Mouse (Mus musculus): Measurements from ENCODE around the gene Nprl2. TPM values are rescaled to one million over a fixed set of nuclear protein-coding genes. Genes with fewer than 3 reads are reported as not detected.

Gene Nprl2
- polyA plus RNA-seq, 1 experiment = 31.3 TPM

DNA sequence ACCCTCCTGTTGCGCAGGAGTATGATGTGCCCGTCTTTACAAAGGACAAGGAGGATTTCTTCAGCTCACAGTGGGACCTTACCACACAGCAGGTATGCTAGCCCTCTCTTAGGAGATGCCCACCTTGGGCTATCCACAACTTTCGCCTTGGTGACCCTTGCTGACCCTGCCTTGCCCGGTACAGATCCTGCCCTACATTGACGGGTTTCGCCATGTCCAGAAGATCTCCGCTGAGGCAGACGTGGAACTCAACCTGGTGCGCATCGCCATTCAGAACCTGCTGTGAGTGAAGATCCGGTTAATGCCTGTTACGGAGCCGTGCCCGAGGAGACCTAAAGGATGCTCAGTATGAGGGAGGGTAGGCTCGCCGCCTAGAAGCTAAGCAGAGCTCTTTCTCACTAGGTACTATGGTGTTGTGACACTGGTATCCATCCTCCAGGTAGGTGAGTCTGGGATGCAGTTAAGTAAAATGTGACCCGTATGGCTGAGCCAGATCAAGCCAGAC, 2.2 kb downstream of the Nprl2 start:
- Histone ChIP-seq H3K4me3 (replicated peaks; ENCODE audit: extremely low read depth, low read depth, low read length) (no peak overlapping the region), H3K4me1 (ENCODE audit: control insufficient read depth, insufficient read depth, low read length) (peaks cover 9% of the 10 kb centered on the region; the same call in 1 of the 2 replicates)
- TF ChIP-seq CTCF (IDR thresholded peaks at IDR 0.05; ENCODE audit: insufficient read depth, low read length) (no peak), POLR2A (IDR thresholded peaks at IDR 0.05; ENCODE audit: borderline replicate concordance, extremely low read depth, low read depth, low read length) (no peak)
- DNase-seq = no peak
- WGBS = 94% methylated on average over 17 of the region's 17 CpGs

DNA sequence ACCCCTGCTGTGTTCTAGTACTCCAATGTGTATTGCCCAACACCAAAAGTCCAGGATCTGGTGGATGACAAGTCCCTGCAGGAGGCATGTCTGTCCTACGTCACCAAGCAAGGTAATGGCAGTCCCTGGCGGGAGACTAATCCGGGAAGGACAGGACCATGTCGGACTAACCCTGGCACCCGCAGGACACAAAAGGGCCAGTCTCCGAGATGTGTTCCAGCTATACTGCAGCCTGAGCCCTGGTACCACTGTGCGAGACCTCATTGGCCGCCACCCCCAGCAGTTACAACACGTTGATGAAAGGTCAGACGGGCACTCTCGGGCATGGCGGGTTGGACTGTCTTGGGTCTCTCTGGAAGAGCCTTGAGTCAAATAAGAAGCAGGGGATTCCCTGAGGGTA, 2.7 kb downstream of the Nprl2 start:
- TF ChIP-seq POLR2A (IDR thresholded peaks at IDR 0.05; ENCODE audit: borderline replicate concordance, extremely low read depth, low read depth, low read length) (no peak), CTCF (IDR thresholded peaks at IDR 0.05; ENCODE audit: insufficient read depth, low read length) (no peak)
- Histone ChIP-seq H3K4me3 (replicated peaks; ENCODE audit: extremely low read depth, low read depth, low read length) (no peak overlapping the region), H3K4me1 (ENCODE audit: control insufficient read depth, insufficient read depth, low read length) (peaks cover 9% of the 10 kb centered on the region; the same call in 1 of the 2 replicates)
- WGBS = 92% methylated on average over 12 of the region's 12 CpGs
- no peak for DNase-seq

DNA sequence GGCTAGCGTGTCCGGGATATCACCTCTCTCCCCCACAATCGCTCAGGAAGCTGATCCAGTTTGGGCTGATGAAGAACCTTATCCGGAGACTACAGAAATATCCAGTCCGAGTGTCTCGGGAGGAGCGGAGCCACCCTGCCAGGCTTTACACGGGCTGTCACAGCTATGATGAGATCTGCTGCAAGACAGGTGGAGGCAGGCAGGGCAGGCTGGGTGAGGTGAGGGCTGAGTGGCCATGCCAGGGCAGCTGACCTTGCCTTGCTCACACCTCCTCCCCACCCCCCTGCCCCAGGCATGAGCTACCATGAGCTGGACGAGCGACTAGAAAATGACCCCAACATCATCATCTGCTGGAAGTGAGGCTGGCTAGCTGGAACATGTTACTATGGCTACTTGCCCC, 3.2 kb downstream of the Nprl2 start:
- 84% methylated on average over 10 of the region's 10 CpGs for WGBS
- Histone ChIP-seq H3K4me1 (ENCODE audit: control insufficient read depth, insufficient read depth, low read length) (peaks cover 9% of the 10 kb centered on the region; the same call in 1 of the 2 replicates), H3K4me3 (replicated peaks; ENCODE audit: extremely low read depth, low read depth, low read length) (no peak overlapping the region)
- DNase-seq = no peak
- TF ChIP-seq CTCF (IDR thresholded peaks at IDR 0.05; ENCODE audit: insufficient read depth, low read length) (no peak), POLR2A (IDR thresholded peaks at IDR 0.05; ENCODE audit: borderline replicate concordance, extremely low read depth, low read depth, low read length) (no peak)

DNA sequence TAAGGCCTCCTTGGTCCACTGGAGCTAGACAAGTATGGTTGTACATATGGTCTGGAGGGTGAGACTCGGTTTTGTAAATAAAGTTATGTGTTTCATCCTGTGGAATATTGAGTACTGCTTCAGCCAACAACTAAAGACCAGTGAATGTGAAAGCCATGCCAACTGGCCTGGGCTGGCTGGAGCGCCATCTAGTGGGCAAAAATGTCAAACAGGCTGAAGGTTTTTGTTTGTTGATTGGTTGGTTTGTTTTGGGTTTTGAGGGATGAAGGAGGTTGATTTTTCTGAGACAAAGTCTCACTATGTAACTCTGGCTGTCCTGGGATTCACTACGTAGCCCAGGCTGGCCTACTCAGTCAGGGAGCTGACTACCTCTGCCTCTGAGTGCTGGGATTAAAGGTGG, 3.6 kb downstream of the Nprl2 start:
- peak; percentile 72 for DNase-seq
- TF ChIP-seq CTCF (IDR thresholded peaks at IDR 0.05; ENCODE audit: insufficient read depth, low read length) (peak; percentile 87), POLR2A (IDR thresholded peaks at IDR 0.05; ENCODE audit: borderline replicate concordance, extremely low read depth, low read depth, low read length) (no peak)
- Histone ChIP-seq H3K4me1 (ENCODE audit: control insufficient read depth, insufficient read depth, low read length) (peaks cover 10% of the 10 kb centered on the region), H3K4me3 (replicated peaks; ENCODE audit: extremely low read depth, low read depth, low read length) (no peak overlapping the region)
- 12% methylated on average over 3 of the region's 3 CpGs for WGBS

DNA sequence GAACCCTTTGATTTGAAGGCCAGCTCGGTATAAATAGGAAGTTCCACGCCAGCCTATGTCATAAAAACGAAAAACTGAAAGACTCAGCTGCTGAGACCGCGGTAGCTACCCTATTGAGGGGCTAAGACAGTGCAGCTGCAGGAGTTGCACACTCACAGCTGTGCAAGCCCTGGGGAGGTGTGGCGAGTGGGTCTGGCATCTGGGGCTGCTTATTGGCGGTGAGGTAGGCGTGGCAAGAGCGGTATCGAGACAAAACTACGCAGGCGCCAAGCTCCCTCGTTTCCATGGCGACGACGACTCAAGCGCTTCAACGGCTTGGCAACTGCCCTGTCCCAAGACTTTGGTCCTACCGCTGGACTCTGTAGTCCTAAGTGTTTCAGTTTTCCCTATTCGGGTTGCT, 5.0 kb downstream of the Nprl2 start, which contains the start of gene Zmynd10:
TSS of gene Zmynd10 (plus strand) at position 273 of the 400 bp plus-strand sequence.
- WGBS = 9% methylated on average over 20 of the region's 20 CpGs
- no peak for TF ChIP-seq POLR2A (IDR thresholded peaks at IDR 0.05; ENCODE audit: borderline replicate concordance, extremely low read depth, low read depth, low read length)
- TF ChIP-seq CTCF (IDR thresholded peaks at IDR 0.05; ENCODE audit: insufficient read depth, low read length) = no peak
- H3K4me3 ChIP-seq (replicated peaks; ENCODE audit: extremely low read depth, low read depth, low read length) = no peak within 1 kb of the TSS
- H3K4me1 ChIP-seq (ENCODE audit: control insufficient read depth, insufficient read depth, low read length) = peaks cover 18% of the 10 kb centered on the region
- DNase-seq = peak; percentile 82

DNA sequence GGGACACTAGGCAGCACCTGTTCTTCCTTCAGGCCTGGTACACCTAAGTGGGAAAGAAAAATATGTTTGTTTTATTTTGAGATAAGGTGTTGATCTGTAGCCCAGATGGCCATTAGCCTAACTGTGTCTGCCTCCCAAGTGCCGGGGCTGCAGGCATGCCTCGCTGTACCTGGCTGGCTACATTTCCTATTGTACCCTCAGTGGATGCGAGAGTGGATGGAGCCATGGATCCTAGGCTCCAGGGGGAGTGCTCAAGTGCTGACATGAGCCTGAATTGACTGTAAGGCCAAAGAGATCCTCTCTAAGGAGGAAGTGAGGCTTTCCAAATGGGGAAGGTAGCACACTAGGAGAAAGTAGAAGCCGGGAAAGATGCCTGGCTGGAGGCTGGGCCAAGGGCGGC, 5.9 kb downstream of the Nprl2 start:
- no peak overlapping the region for H3K4me3 ChIP-seq (replicated peaks; ENCODE audit: extremely low read depth, low read depth, low read length)
- TF ChIP-seq POLR2A (IDR thresholded peaks at IDR 0.05; ENCODE audit: borderline replicate concordance, extremely low read depth, low read depth, low read length) (no peak), CTCF (IDR thresholded peaks at IDR 0.05; ENCODE audit: insufficient read depth, low read length) (no peak)
- peaks cover 15% of the 10 kb centered on the region for H3K4me1 ChIP-seq (ENCODE audit: control insufficient read depth, insufficient read depth, low read length)
- WGBS = 71% methylated on average over 5 of the region's 5 CpGs
- no peak for DNase-seq

DNA sequence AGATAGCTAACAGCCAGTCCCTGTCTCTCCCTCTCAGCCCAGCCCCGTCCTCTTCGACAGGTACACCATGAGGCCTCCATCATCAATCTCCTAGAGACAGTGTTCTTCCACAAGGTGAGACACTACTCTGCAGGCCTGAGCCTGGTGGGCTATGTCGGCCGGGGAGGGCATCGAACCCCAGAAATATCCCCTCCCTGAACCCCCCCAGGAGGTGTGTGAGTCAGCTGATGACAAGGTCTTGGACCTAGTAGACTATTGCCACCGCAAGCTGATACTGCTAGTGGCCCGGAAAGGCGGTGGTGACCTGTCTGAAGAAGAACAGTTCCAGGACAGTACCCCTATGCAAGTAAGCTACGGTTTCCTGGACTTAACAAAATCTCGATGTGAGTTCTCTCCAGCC, 6.8 kb downstream of the Nprl2 start:
- peaks cover 18% of the 10 kb centered on the region for H3K4me1 ChIP-seq (ENCODE audit: control insufficient read depth, insufficient read depth, low read length)
- 91% methylated on average over 10 of the region's 10 CpGs for WGBS

DNA sequence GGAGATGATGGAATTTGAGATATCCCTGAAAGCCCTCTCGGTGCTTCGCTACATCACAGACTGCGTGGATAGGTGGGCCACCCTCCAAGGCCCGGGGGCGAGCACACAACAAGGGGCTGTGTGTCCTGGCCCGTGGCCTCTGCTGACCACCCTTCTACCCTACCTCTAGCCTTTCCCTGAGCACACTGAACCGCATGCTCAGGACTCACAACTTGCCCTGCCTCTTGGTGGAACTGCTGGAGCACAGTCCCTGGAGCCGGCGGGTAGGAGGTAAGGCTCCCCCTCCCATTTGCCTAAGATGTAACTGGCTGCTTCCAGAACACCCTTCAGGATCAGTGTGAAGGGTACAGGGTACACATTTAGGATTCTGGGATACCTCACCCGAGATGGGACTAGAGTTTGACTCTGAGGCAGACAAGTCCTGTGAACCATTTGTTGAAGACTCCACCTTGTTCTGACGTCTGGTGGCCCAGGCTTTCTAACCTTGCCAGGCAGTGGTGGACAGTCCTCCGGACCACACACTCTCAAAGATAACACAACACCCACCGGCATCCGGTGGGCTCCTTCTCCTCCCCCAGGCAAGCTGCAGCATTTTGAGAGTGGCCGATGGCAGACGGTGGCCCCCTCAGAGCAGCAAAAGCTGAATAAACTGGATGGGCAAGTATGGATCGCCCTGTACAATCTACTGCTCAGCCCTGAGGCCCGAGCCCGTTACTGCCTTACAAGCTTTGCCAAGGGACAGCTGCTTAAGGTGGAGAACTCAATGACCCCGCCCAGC, 7.5 kb downstream of the Nprl2 start:
- no peak for DNase-seq
- WGBS = 84% methylated on average over 20 of the region's 20 CpGs
- Histone ChIP-seq H3K4me1 (ENCODE audit: control insufficient read depth, insufficient read depth, low read length) (peaks cover 19% of the 10 kb centered on the region), H3K4me3 (replicated peaks; ENCODE audit: extremely low read depth, low read depth, low read length) (no peak overlapping the region)
- no peak for TF ChIP-seq CTCF (IDR thresholded peaks at IDR 0.05; ENCODE audit: insufficient read depth, low read length)
- TF ChIP-seq POLR2A (IDR thresholded peaks at IDR 0.05; ENCODE audit: borderline replicate concordance, extremely low read depth, low read depth, low read length) = no peak

More for the DNA sequence above, 6.8 kb downstream of the Nprl2 start:
- no peak for DNase-seq
- TF ChIP-seq POLR2A (IDR thresholded peaks at IDR 0.05; ENCODE audit: borderline replicate concordance, extremely low read depth, low read depth, low read length) = no peak
- TF ChIP-seq CTCF (IDR thresholded peaks at IDR 0.05; ENCODE audit: insufficient read depth, low read length) = no peak
- H3K4me3 ChIP-seq (replicated peaks; ENCODE audit: extremely low read depth, low read depth, low read length) = no peak overlapping the region

DNA sequence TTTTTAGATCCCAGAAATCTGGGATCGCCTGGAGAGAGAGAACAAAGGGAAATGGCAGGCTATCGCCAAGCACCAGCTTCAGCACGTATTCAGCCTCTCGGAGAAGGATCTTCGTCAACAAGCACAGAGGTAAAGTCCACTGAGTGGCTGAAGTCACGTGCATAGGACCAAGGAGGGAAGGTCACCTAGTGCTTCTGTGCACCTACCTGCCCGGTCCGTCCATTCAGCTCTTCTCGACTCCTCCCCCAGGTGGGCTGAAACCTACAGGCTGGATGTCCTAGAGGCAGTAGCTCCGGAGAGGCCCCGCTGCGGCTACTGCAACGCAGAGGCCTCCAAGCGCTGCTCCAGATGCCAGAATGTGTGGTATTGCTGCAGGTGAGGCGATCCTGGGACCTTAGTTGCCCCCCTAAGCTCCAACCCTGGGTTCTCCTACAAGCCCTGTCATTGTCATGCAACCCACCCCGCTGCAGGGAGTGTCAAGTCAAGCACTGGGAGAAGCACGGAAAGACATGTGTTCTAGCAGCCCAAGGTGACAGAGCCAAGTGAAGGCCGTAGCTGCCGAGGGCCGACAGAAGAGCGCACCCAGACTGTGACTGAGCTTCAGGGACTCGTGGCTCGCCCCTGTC, 8.6 kb downstream of the Nprl2 start:
- no peak for DNase-seq
- H3K4me3 ChIP-seq (replicated peaks; ENCODE audit: extremely low read depth, low read depth, low read length) = no peak overlapping the region
- 55% methylated on average over 23 of the region's 23 CpGs for WGBS
- TF ChIP-seq CTCF (IDR thresholded peaks at IDR 0.05; ENCODE audit: insufficient read depth, low read length) (no peak), POLR2A (IDR thresholded peaks at IDR 0.05; ENCODE audit: borderline replicate concordance, extremely low read depth, low read depth, low read length) (no peak)
- peaks cover 19% of the 10 kb centered on the region for H3K4me1 ChIP-seq (ENCODE audit: control insufficient read depth, insufficient read depth, low read length)
